Mouse (Mus musculus): Measurements from ENCODE around the gene Camk2b. TPM values are rescaled to one million over a fixed set of nuclear protein-coding genes. Genes with fewer than 3 reads are reported as not detected.

Camk2b gene
- polyA plus RNA-seq, 1 experiment: 6.2 TPM

- H3K27ac ChIP-seq (ENCODE audit: insufficient read depth, low read depth, low read length): no peak overlapping the region
- H3K27me3 ChIP-seq (replicated peaks; ENCODE audit: control insufficient read depth, insufficient read depth, low read length): no peaks in the 10 kb centered on the region
- 53% methylated on average over 2 of the region's 2 CpGs for WGBS
- no peak for TF ChIP-seq POLR2A (IDR thresholded peaks at IDR 0.05; ENCODE audit: low read depth, low read length)
- peak; percentile 38 for TF ChIP-seq CTCF (conservative IDR thresholded peaks at IDR 0.05; ENCODE audit: insufficient read depth, insufficient read length, low read depth, low read length)
- peaks cover 33% of the 10 kb centered on the region for H3K4me1 ChIP-seq (ENCODE audit: control insufficient read depth, insufficient read depth, low read length)
- H3K4me3 ChIP-seq (ENCODE audit: insufficient read depth, low read depth, low read length): no peak overlapping the region
- no peaks in the 10 kb centered on the region for H3K36me3 ChIP-seq (ENCODE audit: control insufficient read depth, insufficient read depth, low read length)
- peak; percentile 25 for DNase-seq
These were observed 63.0 kb downstream of the Camk2b start for GRCm38 (mm10) chr11:6003046-6003639.

GRCm38 (mm10) chr11:6001981-6002649 lies 64.0 kb downstream of the Camk2b start:
- Histone ChIP-seq H3K4me3 (ENCODE audit: insufficient read depth, low read depth, low read length) (no peak overlapping the region), H3K27ac (ENCODE audit: insufficient read depth, low read depth, low read length) (no peak overlapping the region), H3K36me3 (ENCODE audit: control insufficient read depth, insufficient read depth, low read length) (no peaks in the 10 kb centered on the region), H3K27me3 (replicated peaks; ENCODE audit: control insufficient read depth, insufficient read depth, low read length) (no peaks in the 10 kb centered on the region), H3K4me1 (ENCODE audit: control insufficient read depth, insufficient read depth, low read length) (peaks cover 33% of the 10 kb centered on the region)
- DNase-seq: no peak
- WGBS: 82% methylated on average over 9 of the region's 9 CpGs
- TF ChIP-seq POLR2A (IDR thresholded peaks at IDR 0.05; ENCODE audit: low read depth, low read length): no peak
- no peak for TF ChIP-seq CTCF (conservative IDR thresholded peaks at IDR 0.05; ENCODE audit: insufficient read depth, insufficient read length, low read depth, low read length)

- no peak for TF ChIP-seq CTCF (conservative IDR thresholded peaks at IDR 0.05; ENCODE audit: insufficient read depth, insufficient read length, low read depth, low read length)
- TF ChIP-seq POLR2A (IDR thresholded peaks at IDR 0.05; ENCODE audit: low read depth, low read length): no peak
These were observed 65.0 kb downstream of the Camk2b start for GRCm38 (mm10) chr11:6000961-6001682.

GRCm38 (mm10) chr11:5999832-6000771 lies 66.1 kb downstream of the Camk2b start:
- no peak overlapping the region for H3K4me3 ChIP-seq (ENCODE audit: insufficient read depth, low read depth, low read length)
- H3K27ac ChIP-seq (ENCODE audit: insufficient read depth, low read depth, low read length): peak overlapping the region; percentile 60; the same call in 1 of the 2 replicates
- no peaks in the 10 kb centered on the region for H3K36me3 ChIP-seq (ENCODE audit: control insufficient read depth, insufficient read depth, low read length)
- WGBS: 22% methylated on average over 8 of the region's 8 CpGs
- H3K27me3 ChIP-seq (replicated peaks; ENCODE audit: control insufficient read depth, insufficient read depth, low read length): no peaks in the 10 kb centered on the region
- DNase-seq: peak; percentile 86
- TF ChIP-seq POLR2A (IDR thresholded peaks at IDR 0.05; ENCODE audit: low read depth, low read length) (no peak), CTCF (conservative IDR thresholded peaks at IDR 0.05; ENCODE audit: insufficient read depth, insufficient read length, low read depth, low read length) (no peak)
- peaks cover 29% of the 10 kb centered on the region for H3K4me1 ChIP-seq (ENCODE audit: control insufficient read depth, insufficient read depth, low read length)

More at GRCm38 (mm10) chr11:6000961-6001682, 65.0 kb downstream of the Camk2b start:
- H3K4me1 ChIP-seq (ENCODE audit: control insufficient read depth, insufficient read depth, low read length): peaks cover 33% of the 10 kb centered on the region
- H3K27ac ChIP-seq (ENCODE audit: insufficient read depth, low read depth, low read length): no peak overlapping the region
- DNase-seq: no peak
- H3K4me3 ChIP-seq (ENCODE audit: insufficient read depth, low read depth, low read length): no peak overlapping the region
- 85% methylated on average over 14 of the region's 14 CpGs for WGBS
- H3K27me3 ChIP-seq (replicated peaks; ENCODE audit: control insufficient read depth, insufficient read depth, low read length): no peaks in the 10 kb centered on the region
- no peaks in the 10 kb centered on the region for H3K36me3 ChIP-seq (ENCODE audit: control insufficient read depth, insufficient read depth, low read length)

GRCm38 (mm10) chr11:5998472-5998871 lies 67.7 kb downstream of the Camk2b start:
- H3K4me3 ChIP-seq (ENCODE audit: insufficient read depth, low read depth, low read length): no peak overlapping the region
- H3K4me1 ChIP-seq (ENCODE audit: control insufficient read depth, insufficient read depth, low read length): peaks cover 24% of the 10 kb centered on the region
- no peak overlapping the region for H3K27ac ChIP-seq (ENCODE audit: insufficient read depth, low read depth, low read length)
- H3K27me3 ChIP-seq (replicated peaks; ENCODE audit: control insufficient read depth, insufficient read depth, low read length): no peaks in the 10 kb centered on the region
- DNase-seq: no peak
- 98% methylated on average over 2 of the region's 2 CpGs for WGBS
- TF ChIP-seq POLR2A (IDR thresholded peaks at IDR 0.05; ENCODE audit: low read depth, low read length) (no peak), CTCF (conservative IDR thresholded peaks at IDR 0.05; ENCODE audit: insufficient read depth, insufficient read length, low read depth, low read length) (no peak)
- no peaks in the 10 kb centered on the region for H3K36me3 ChIP-seq (ENCODE audit: control insufficient read depth, insufficient read depth, low read length)

- TF ChIP-seq POLR2A (IDR thresholded peaks at IDR 0.05; ENCODE audit: low read depth, low read length) (no peak), CTCF (conservative IDR thresholded peaks at IDR 0.05; ENCODE audit: insufficient read depth, insufficient read length, low read depth, low read length) (peak; percentile 96)
- Histone ChIP-seq H3K36me3 (ENCODE audit: control insufficient read depth, insufficient read depth, low read length) (no peaks in the 10 kb centered on the region), H3K27ac (ENCODE audit: insufficient read depth, low read depth, low read length) (no peak overlapping the region), H3K4me1 (ENCODE audit: control insufficient read depth, insufficient read depth, low read length) (peaks cover 13% of the 10 kb centered on the region), H3K4me3 (ENCODE audit: insufficient read depth, low read depth, low read length) (no peak overlapping the region), H3K27me3 (replicated peaks; ENCODE audit: control insufficient read depth, insufficient read depth, low read length) (no peaks in the 10 kb centered on the region)
- peak; percentile 87 for DNase-seq
- WGBS: 13% methylated on average over 8 of the region's 8 CpGs
These were observed 70.2 kb downstream of the Camk2b start for GRCm38 (mm10) chr11:5995989-5996388.
